ENCODE assay signal across 10 mouse cellular contexts in genomic region chr15:101980849-101981248, GRCm38 (mm10). TPM values are rescaled to one million over a fixed set of nuclear protein-coding genes. Genes with fewer than 3 reads are reported as not detected.
A peak's percentile ranks its signal among the peaks of the same experiment; 100 is the strongest.
DNase-seq lines count a peak whose midpoint lies in the region; ATAC-seq and TF ChIP-seq lines count a peak whose summit lies in the region.
"Had no signal": no experiment of that assay in that cellular context is flagged by ENCODE, and none has a peak within 500 bp of the region (broad histone marks: within the 10 kb centered on the region; RNA-seq: fewer than 3 reads in every experiment).

No protein-coding gene starts in this region.

- H3K4me2 ChIP-seq in liver, embryonic 13.5 days: no peak overlapping the region
- no peak overlapping the region for H3K4me2 ChIP-seq in liver, embryonic 12.5 days
- H3K4me2 ChIP-seq in intestine, postnatal 0 days (replicated peaks; ENCODE audit: low read depth): no peak overlapping the region
- no peak overlapping the region for H3K4me2 ChIP-seq in limb, embryonic 15.5 days
- no peak overlapping the region for H3K4me2 ChIP-seq in stomach, postnatal 0 days (replicated peaks; ENCODE audit: low read depth)

- TF ChIP-seq EP300 in stomach, postnatal 0 days (optimal IDR thresholded peaks at IDR 0.05): peak; percentile 87

- H3K27ac ChIP-seq in liver, embryonic 13.5 days: peak overlapping the region; percentile 55
- H3K27ac ChIP-seq in liver, embryonic 12.5 days: no peak overlapping the region
- H3K27ac ChIP-seq in intestine, postnatal 0 days (ENCODE audit: low read depth, low read length): peak overlapping the region; percentile 68; the same call in 1 of the 2 replicates
- H3K27ac ChIP-seq in limb, embryonic 15.5 days: peak overlapping the region; percentile 30
- H3K27ac ChIP-seq in stomach, postnatal 0 days (replicated peaks): peak overlapping the region; percentile 90

- H3K9ac ChIP-seq in liver, embryonic 13.5 days: no peak overlapping the region
- no peak overlapping the region for H3K9ac ChIP-seq in liver, embryonic 12.5 days
- 0 out of 2 replicates have a peak overlapping the region, but pooled peaks have one; percentile 13 for H3K9ac ChIP-seq in intestine, postnatal 0 days (ENCODE audit: low read depth, low read length)
- no peak overlapping the region for H3K9ac ChIP-seq in limb, embryonic 15.5 days
- no peak overlapping the region for H3K9ac ChIP-seq in stomach, postnatal 0 days (ENCODE audit: low read length)

- no peak overlapping the region for H3K4me3 ChIP-seq in liver, embryonic 13.5 days (replicated peaks)
- no peak overlapping the region for H3K4me3 ChIP-seq in liver, embryonic 12.5 days
- H3K4me3 ChIP-seq in intestine, postnatal 0 days (ENCODE audit: low read depth, low read length): no peak overlapping the region
- no peak overlapping the region for H3K4me3 ChIP-seq in limb, embryonic 15.5 days
- no peak overlapping the region for H3K4me3 ChIP-seq in stomach, postnatal 0 days (ENCODE audit: low read depth, low read length)

- no peaks in the 10 kb centered on the region for H3K36me3 ChIP-seq in liver, embryonic 13.5 days
- H3K36me3 ChIP-seq in liver, embryonic 12.5 days: no peaks in the 10 kb centered on the region
- no peaks in the 10 kb centered on the region for H3K36me3 ChIP-seq in intestine, postnatal 0 days (ENCODE audit: control insufficient read depth, insufficient read depth)
- no peaks in the 10 kb centered on the region for H3K36me3 ChIP-seq in limb, embryonic 15.5 days
- H3K36me3 ChIP-seq in stomach, postnatal 0 days (ENCODE audit: control insufficient read depth, insufficient read depth, low read length): no peaks in the 10 kb centered on the region

- WGBS in liver, embryonic 13.5 days (ENCODE audit: insufficient replicate concordance): 68% methylated on average over 6 of the region's 6 CpGs
- WGBS in liver, embryonic 12.5 days (ENCODE audit: insufficient replicate concordance): 59% methylated on average over 6 of the region's 6 CpGs
- WGBS in intestine, postnatal 0 days: 29% methylated on average over 6 of the region's 6 CpGs
- 25% methylated on average over 6 of the region's 6 CpGs for WGBS in limb, embryonic 15.5 days
- WGBS in stomach, postnatal 0 days: 41% methylated on average over 6 of the region's 6 CpGs

- DNase-seq in liver, embryonic 13.5 days: no peak
- DNase-seq in stomach, postnatal 0 days (ENCODE audit: low spot score): peak; percentile 92
- DNase-seq in cerebellum, postnatal 25 days: no peak
- DNase-seq in c-Kit-positive CD71-positive TER-119-positive erythroid progenitor cells, embryonic 14.5 days (ENCODE audit: low spot score): no peak
- DNase-seq: thymus, adult 18-20 months had no signal

- no peak for TF ChIP-seq CTCF in intestine, postnatal 0 days (IDR thresholded peaks at IDR 0.05; ENCODE audit: low read depth)
- no peak for TF ChIP-seq CTCF in stomach, postnatal 0 days (IDR thresholded peaks at IDR 0.05; ENCODE audit: low read depth)

- H3K27me3 ChIP-seq in liver, embryonic 13.5 days: no peaks in the 10 kb centered on the region
- H3K27me3 ChIP-seq in liver, embryonic 12.5 days (replicated peaks): no peaks in the 10 kb centered on the region
- H3K27me3 ChIP-seq in intestine, postnatal 0 days (replicated peaks; ENCODE audit: control insufficient read depth, insufficient read depth, low read length): no peaks in the 10 kb centered on the region
- H3K27me3 ChIP-seq in limb, embryonic 15.5 days: no peaks in the 10 kb centered on the region; the same call in 1 of the 2 replicates
- no peaks in the 10 kb centered on the region for H3K27me3 ChIP-seq in stomach, postnatal 0 days (ENCODE audit: control insufficient read depth, insufficient read depth, low read length)

- no peaks in the 10 kb centered on the region for H3K9me3 ChIP-seq in liver, embryonic 13.5 days (replicated peaks)
- no peaks in the 10 kb centered on the region for H3K9me3 ChIP-seq in liver, embryonic 12.5 days (replicated peaks)
- no peaks in the 10 kb centered on the region for H3K9me3 ChIP-seq in intestine, postnatal 0 days (ENCODE audit: control insufficient read depth)
- no peaks in the 10 kb centered on the region for H3K9me3 ChIP-seq in limb, embryonic 15.5 days
- no peaks in the 10 kb centered on the region for H3K9me3 ChIP-seq in stomach, postnatal 0 days (ENCODE audit: control insufficient read depth, low read length)

- no peak for ATAC-seq in liver, embryonic 13.5 days (ENCODE audit: low read depth)
- no peak for ATAC-seq in liver, embryonic 12.5 days
- peak; percentile 22; the same call in 1 of the 2 replicates for ATAC-seq in intestine, postnatal 0 days
- no peak for ATAC-seq in limb, embryonic 15.5 days (ENCODE audit: insufficient number of reproducible peaks, low FRiP score, low TSS enrichment, low read depth)
- ATAC-seq in stomach, postnatal 0 days (ENCODE audit: low FRiP score, low TSS enrichment): peak; percentile 67
- ATAC-seq in cerebellum, adult (ENCODE audit: insufficient number of reproducible peaks, low FRiP score, low TSS enrichment): no peak

- H3K4me1 ChIP-seq in liver, embryonic 13.5 days (replicated peaks): peaks cover 56% of the 10 kb centered on the region
- peaks cover 50% of the 10 kb centered on the region for H3K4me1 ChIP-seq in liver, embryonic 12.5 days
- peaks cover 16% of the 10 kb centered on the region for H3K4me1 ChIP-seq in intestine, postnatal 0 days (replicated peaks; ENCODE audit: control insufficient read depth, insufficient read depth, low read length)
- peaks cover 44% of the 10 kb centered on the region for H3K4me1 ChIP-seq in limb, embryonic 15.5 days
- H3K4me1 ChIP-seq in stomach, postnatal 0 days (replicated peaks; ENCODE audit: control insufficient read depth, insufficient read depth): peaks cover 18% of the 10 kb centered on the region

RNA-seq across cellular contexts. Expression of gene Krt8, which starts 23.4 kb away (rescaled TPM):
- polyA plus RNA-seq in liver, embryonic 13.5 days (2015; fragmentation: Nextera tagmentation; extraction: Ambion mirVana): 89.5 and 107 TPM in 2 replicates
- polyA plus RNA-seq in liver, embryonic 12.5 days (2016; fragmentation: Nextera tagmentation; extraction: Ambion mirVana): 71.9 and 75.3 TPM in 2 replicates
- polyA plus RNA-seq in intestine, postnatal 0 days (2015; fragmentation: Nextera tagmentation; extraction: Ambion mirVana): 940 and 1,037 TPM in 2 replicates
- polyA plus RNA-seq in limb, embryonic 15.5 days (2015; fragmentation: Nextera tagmentation; extraction: Ambion mirVana): 70.8 and 75.5 TPM in 2 replicates
- polyA plus RNA-seq in stomach, postnatal 0 days (2015; fragmentation: Nextera tagmentation; extraction: Ambion mirVana): 1,902 and 1,960 TPM in 2 replicates

RNA-seq across cellular contexts. Expression of gene Krt78, which starts 26.8 kb away (rescaled TPM):
- 0.03 TPM in 1 of 2 replicates, not detected in the other for polyA plus RNA-seq in liver, embryonic 13.5 days (2015; fragmentation: Nextera tagmentation; extraction: Ambion mirVana)
- not detected in 2 replicates for polyA plus RNA-seq in liver, embryonic 12.5 days (2016; fragmentation: Nextera tagmentation; extraction: Ambion mirVana)
- polyA plus RNA-seq in intestine, postnatal 0 days (2015; fragmentation: Nextera tagmentation; extraction: Ambion mirVana): 0.03 and 0.07 TPM in 2 replicates
- polyA plus RNA-seq in limb, embryonic 15.5 days (2015; fragmentation: Nextera tagmentation; extraction: Ambion mirVana): 13.3 and 15.6 TPM in 2 replicates
- 49.3 and 73.4 TPM in 2 replicates for polyA plus RNA-seq in stomach, postnatal 0 days (2015; fragmentation: Nextera tagmentation; extraction: Ambion mirVana)
- polyA plus RNA-seq: neural tube, embryonic 14.5 days had no signal

RNA-seq across cellular contexts. Expression of gene Krt79, which starts 40.7 kb away (rescaled TPM):
- polyA plus RNA-seq in liver, embryonic 13.5 days (2015; fragmentation: Nextera tagmentation; extraction: Ambion mirVana): not detected in 2 replicates
- polyA plus RNA-seq in liver, embryonic 12.5 days (2016; fragmentation: Nextera tagmentation; extraction: Ambion mirVana): not detected in 2 replicates
- 0.21 and 0.27 TPM in 2 replicates for polyA plus RNA-seq in intestine, postnatal 0 days (2015; fragmentation: Nextera tagmentation; extraction: Ambion mirVana)
- 1.2 and 1.3 TPM in 2 replicates for polyA plus RNA-seq in limb, embryonic 15.5 days (2015; fragmentation: Nextera tagmentation; extraction: Ambion mirVana)
- 12.2 and 14.3 TPM in 2 replicates for polyA plus RNA-seq in stomach, postnatal 0 days (2015; fragmentation: Nextera tagmentation; extraction: Ambion mirVana)

RNA-seq across cellular contexts. Expression of gene Krt18, which starts 47.1 kb away (rescaled TPM):
- 81.8 and 85.0 TPM in 2 replicates for polyA plus RNA-seq in liver, embryonic 13.5 days (2015; fragmentation: Nextera tagmentation; extraction: Ambion mirVana)
- polyA plus RNA-seq in liver, embryonic 12.5 days (2016; fragmentation: Nextera tagmentation; extraction: Ambion mirVana): 72.7 and 77.6 TPM in 2 replicates
- 364 and 368 TPM in 2 replicates for polyA plus RNA-seq in intestine, postnatal 0 days (2015; fragmentation: Nextera tagmentation; extraction: Ambion mirVana)
- 39.0 and 44.4 TPM in 2 replicates for polyA plus RNA-seq in limb, embryonic 15.5 days (2015; fragmentation: Nextera tagmentation; extraction: Ambion mirVana)
- 715 and 753 TPM in 2 replicates for polyA plus RNA-seq in stomach, postnatal 0 days (2015; fragmentation: Nextera tagmentation; extraction: Ambion mirVana)

RNA-seq across cellular contexts. Expression of gene Krt4, which starts 56.3 kb away (rescaled TPM):
- polyA plus RNA-seq in liver, embryonic 13.5 days (2015; fragmentation: Nextera tagmentation; extraction: Ambion mirVana): 0.15 and 0.32 TPM in 2 replicates
- not detected in 2 replicates for polyA plus RNA-seq in liver, embryonic 12.5 days (2016; fragmentation: Nextera tagmentation; extraction: Ambion mirVana)
- 0.17 TPM in 1 of 2 replicates, not detected in the other for polyA plus RNA-seq in intestine, postnatal 0 days (2015; fragmentation: Nextera tagmentation; extraction: Ambion mirVana)
- polyA plus RNA-seq in limb, embryonic 15.5 days (2015; fragmentation: Nextera tagmentation; extraction: Ambion mirVana): 557 and 616 TPM in 2 replicates
- polyA plus RNA-seq in stomach, postnatal 0 days (2015; fragmentation: Nextera tagmentation; extraction: Ambion mirVana): 4,471 and 4,814 TPM in 2 replicates

Comparison
In these comparisons a context has a peak if more than half of its experiments do, and no peak if none do; other contexts are left out.
1. ATAC-seq: peak in intestine, postnatal 0 days (single experiment) and stomach, postnatal 0 days (single experiment); none in liver, embryonic 13.5 days (single experiment), liver, embryonic 12.5 days (single experiment), limb, embryonic 15.5 days (single experiment) and cerebellum, adult (single experiment).
2. RNA of gene Krt78, which starts 26.8 kb away (polyA plus RNA-seq): 49.3 to 73.4 TPM in stomach, postnatal 0 days and 13.3 to 15.6 TPM in limb, embryonic 15.5 days; 0.03 TPM in liver, embryonic 13.5 days, 0.03 to 0.07 TPM in intestine, postnatal 0 days and not detected in liver, embryonic 12.5 days; every median in the first group is over 10 times any median in the second.